Mouse (Mus musculus) hindbrain, embryonic 14.5 days (tissue): ENCODE measurements around the gene Cflar. TPM values are rescaled to one million over a fixed set of nuclear protein-coding genes. Genes with fewer than 3 reads are reported as not detected.
A peak's percentile ranks its signal among the peaks of the same experiment; 100 is the strongest.
"Not testable (repeated sequence)": the region's sequence is repeated elsewhere in the genome, so short reads cannot be mapped to it uniquely, and the experiment has no call there.

ENCODE experiments used
- ATAC-seq: fragments of 200-750 bp; cut with Nextera tagmentation; 2 replicates; pipeline ENCODE4 v1.8.0; 2017; ENCODE audit warnings: moderate number of reproducible peaks, mild to moderate bottlenecking, moderate TSS enrichment, moderate library complexity; ENCODE audit not compliant: low FRiP score
- DNase-seq: peaks from one replicate; pipeline ENCODE4 v3.0.0-alpha.2; 2015; ENCODE audit warnings: low spot score
- H3K27ac ChIP-seq: fragments of 300-500 bp; sonication (generic); 2 replicates; pipeline ENCODE4 v1.5.1; 2014; ENCODE audit warnings: mild to moderate bottlenecking, moderate library complexity
- H3K27me3 ChIP-seq: fragments of 300-500 bp; sonication (generic); 2 replicates; pipeline ENCODE4 v1.6.1; 2014; ENCODE audit warnings: mild to moderate bottlenecking, low read length, mixed read lengths; ENCODE audit not compliant: control insufficient read depth, insufficient read depth
- H3K36me3 ChIP-seq: fragments of 300-500 bp; sonication (generic); replicated peaks from 2 replicates; pipeline ENCODE4 v1.6.1; 2014; ENCODE audit not compliant: control insufficient read depth, insufficient read depth
- H3K4me1 ChIP-seq: fragments of 300-500 bp; sonication (generic); replicated peaks from 2 replicates; pipeline ENCODE4 v1.6.1; 2014; ENCODE audit warnings: antibody characterized with exemption, low read length, mixed read lengths; ENCODE audit not compliant: control insufficient read depth, insufficient read depth
- H3K4me2 ChIP-seq: fragments of 300-500 bp; sonication (generic); replicated peaks from 2 replicates; pipeline ENCODE4 v1.6.1; 2014; ENCODE audit warnings: mild to moderate bottlenecking, moderate library complexity
- H3K4me3 ChIP-seq: fragments of 300-500 bp; sonication (generic); replicated peaks from 2 replicates; pipeline ENCODE4 v1.5.1; 2014; ENCODE audit warnings: mild to moderate bottlenecking, low read length
- H3K9ac ChIP-seq: fragments of 300-500 bp; sonication (generic); 2 replicates; pipeline ENCODE4 v1.6.1; 2014
- H3K9me3 ChIP-seq: fragments of 300-500 bp; sonication (generic); 2 replicates; pipeline ENCODE4 v1.6.1; 2016; ENCODE audit warnings: low read length; ENCODE audit not compliant: control insufficient read depth
- WGBS: fragments of 180-500 bp; shearing (Covaris S2); extraction: QIAGEN DNeasy Blood & Tissue Kit; methylation state at CpG from one replicate; pipeline ENCODE4 v1.1.7; 2014; 5-methylcytosine and 5-hydroxymethylcytosine counted together
- polyA plus RNA-seq: library from polyadenylated mRNA; unstranded; fragments of >200 nt; fragmentation: Nextera tagmentation; extraction: Ambion mirVana; gene quantifications from 2 replicates; pipeline ENCODE4 v1.2.1, GENCODE M21; 2014

Gene Cflar
- polyA plus RNA-seq, 1 experiment from 2014 or later, result 18.7 TPM

DNA sequence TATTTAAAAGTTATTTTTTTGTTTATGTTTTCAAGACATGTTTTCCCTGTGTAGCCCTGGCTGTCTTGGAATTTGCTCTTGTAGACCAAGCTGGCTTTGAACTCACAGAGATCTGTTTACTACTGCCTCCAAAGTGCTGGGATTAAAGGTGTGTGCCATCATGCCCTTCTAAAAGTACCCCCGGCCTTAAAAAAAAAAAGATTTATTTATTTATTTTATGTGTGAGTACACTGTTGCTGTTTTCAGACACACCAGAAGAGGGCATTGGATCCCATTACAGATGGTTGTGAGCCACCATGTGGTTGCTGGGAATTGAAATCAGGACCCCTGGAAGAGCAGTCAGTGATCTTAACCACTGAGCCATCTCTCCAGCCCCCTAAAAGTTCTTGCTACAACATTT, 1.3 kb upstream of the Cflar start:
- not testable (repeated sequence) for ATAC-seq, H3K36me3 ChIP-seq, DNase-seq, H3K27me3 ChIP-seq, H3K4me2 ChIP-seq, H3K9ac ChIP-seq, H3K9me3 ChIP-seq, H3K4me3 ChIP-seq, H3K27ac ChIP-seq, H3K4me1 ChIP-seq
- WGBS, result 97% methylated on average over 1 of the region's 1 CpGs

GRCm38 (mm10) chr1:58710711-58711364, 470 bp upstream of the Cflar start:
- 55% methylated on average over 10 of the region's 10 CpGs for WGBS
- Histone ChIP-seq H3K4me2 (peak overlapping the region; percentile 73), H3K9ac (peak overlapping the region; percentile 81), H3K4me3 (peak overlapping the region; percentile 67), H3K27ac (peak overlapping the region; percentile 91), H3K36me3 (no peaks in the 10 kb centered on the region), H3K9me3 (no peaks in the 10 kb centered on the region), H3K4me1 (peaks cover 8% of the 10 kb centered on the region; the same call in 1 of the 2 replicates), H3K27me3 (no peaks in the 10 kb centered on the region)
- ATAC-seq (peak; percentile 28), DNase-seq (no peak)

DNA sequence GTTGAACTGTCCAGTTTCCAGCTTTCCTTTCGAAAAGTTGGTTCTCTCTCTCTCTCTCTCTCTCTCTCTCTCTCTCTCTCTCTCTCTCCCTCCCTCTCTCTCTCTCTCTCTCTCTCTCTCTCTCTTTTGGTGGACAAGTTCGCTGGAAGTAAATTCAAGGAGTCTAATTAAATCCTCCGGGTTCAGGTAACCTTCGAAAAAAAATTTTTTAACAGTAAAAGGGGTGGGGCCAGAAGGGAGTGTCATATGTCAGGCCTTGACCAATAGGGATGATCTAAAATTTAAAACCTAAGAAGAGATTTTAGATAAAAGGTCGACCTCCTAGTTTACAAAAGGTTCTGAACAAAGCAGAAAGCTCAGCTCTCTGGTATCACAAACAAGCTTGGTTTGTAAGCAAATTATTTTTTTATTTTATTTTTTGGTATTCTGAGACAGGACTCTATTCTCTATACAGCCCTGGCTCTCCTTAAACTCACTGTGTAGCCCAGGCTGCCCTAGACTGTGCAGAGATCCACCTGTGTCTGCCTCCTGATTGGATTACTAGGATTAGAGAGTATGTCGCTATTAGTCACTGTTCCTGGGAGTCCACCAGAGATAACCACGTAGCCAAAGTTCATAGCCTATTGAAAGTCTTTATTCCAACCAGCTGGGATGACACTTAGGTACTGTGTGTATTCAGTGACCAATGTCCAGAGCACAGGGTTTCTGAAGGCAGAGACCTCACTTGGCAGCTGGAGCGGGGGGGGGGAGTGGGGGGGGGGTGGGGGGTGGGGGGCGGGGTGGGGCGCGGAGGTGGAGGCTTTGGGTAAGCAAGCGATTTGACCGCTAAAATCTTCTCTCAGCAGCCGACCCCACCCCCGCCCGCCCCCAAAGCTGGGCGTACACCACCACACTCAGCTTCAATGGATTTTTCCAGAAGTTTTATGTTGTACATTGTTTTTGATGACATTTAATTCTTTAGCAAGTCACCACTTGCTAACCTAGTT, 1.1 kb downstream of the Cflar start:
- H3K9me3 ChIP-seq, result no peaks in the 10 kb centered on the region
- peaks cover 8% of the 10 kb centered on the region; the same call in 1 of the 2 replicates for H3K4me1 ChIP-seq
- peak overlapping the region; percentile 91 for H3K27ac ChIP-seq
- no peaks in the 10 kb centered on the region for H3K27me3 ChIP-seq
- DNase-seq (peak; percentile 35), ATAC-seq (peak; percentile 69)
- peak overlapping the region; percentile 73 for H3K4me2 ChIP-seq
- 4% methylated on average over 13 of the region's 17 CpGs for WGBS
- peak overlapping the region; percentile 81; the same call in 1 of the 2 replicates for H3K9ac ChIP-seq
- peak overlapping the region; percentile 67 for H3K4me3 ChIP-seq
- no peaks in the 10 kb centered on the region for H3K36me3 ChIP-seq

DNA sequence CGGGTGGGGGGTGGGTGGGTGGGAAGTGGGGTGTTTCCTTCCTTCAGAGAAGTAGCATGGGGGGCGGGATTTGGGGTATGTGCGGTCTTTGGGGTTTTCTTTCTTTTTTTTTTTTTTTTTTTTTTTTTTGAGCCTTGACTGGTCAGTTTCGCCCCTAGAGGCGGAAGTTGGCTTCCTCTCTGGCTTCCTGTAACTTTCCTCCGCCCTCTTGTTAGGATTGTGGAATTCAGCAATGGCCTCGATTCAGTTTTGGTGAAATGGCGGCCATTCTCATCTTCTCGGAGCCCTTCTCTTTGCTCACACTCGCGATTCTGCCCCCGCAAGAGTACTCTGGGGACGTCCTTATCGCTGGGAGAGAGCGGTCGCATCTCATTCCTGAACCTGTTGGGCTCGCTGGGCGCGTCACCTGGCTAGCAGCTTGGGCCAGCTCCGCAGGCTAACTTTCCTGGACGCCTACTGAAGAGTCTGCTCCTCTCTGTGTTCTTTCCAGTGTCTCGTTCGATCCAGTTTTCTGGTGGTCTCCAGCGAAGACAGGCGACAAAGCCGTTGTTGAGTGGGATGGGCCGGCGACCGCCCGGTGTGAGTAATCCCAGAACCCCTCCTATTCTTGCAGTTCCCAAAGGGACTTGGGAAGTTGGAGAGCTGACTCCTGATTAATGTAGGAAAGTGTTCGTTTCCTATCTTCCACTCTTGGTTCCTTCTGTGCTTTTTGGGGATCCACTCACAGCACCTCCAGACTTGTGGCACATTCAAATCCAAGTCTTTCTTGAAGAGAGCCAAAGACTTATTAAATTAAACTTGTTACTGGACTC, 2.0 kb downstream of the Cflar start:
- Histone ChIP-seq H3K9me3 (no peaks in the 10 kb centered on the region), H3K27ac (peak overlapping the region; percentile 73), H3K4me1 (peaks cover 8% of the 10 kb centered on the region; the same call in 1 of the 2 replicates), H3K4me3 (peak overlapping the region; percentile 44), H3K4me2 (peak overlapping the region; percentile 73), H3K9ac (peak overlapping the region; percentile 54), H3K27me3 (no peaks in the 10 kb centered on the region), H3K36me3 (no peaks in the 10 kb centered on the region)
- DNase-seq, result peak; percentile 30
- peak; percentile 12; the same call in 1 of the 2 replicates for ATAC-seq
- WGBS, result 5% methylated on average over 31 of the region's 31 CpGs

GRCm38 (mm10) chr1:58713893-58714231, 2.6 kb downstream of the Cflar start:
- WGBS, result 46% methylated on average over 4 of the region's 4 CpGs
- Histone ChIP-seq H3K36me3 (no peaks in the 10 kb centered on the region), H3K4me3 (peak overlapping the region; percentile 44), H3K27me3 (no peaks in the 10 kb centered on the region), H3K27ac (peak overlapping the region; percentile 73), H3K4me1 (peaks cover 8% of the 10 kb centered on the region; the same call in 1 of the 2 replicates), H3K9me3 (no peaks in the 10 kb centered on the region), H3K9ac (peak overlapping the region; percentile 54), H3K4me2 (peak overlapping the region; percentile 73)
- ATAC-seq (no peak), DNase-seq (peak; percentile 39)

- H3K27ac ChIP-seq, result no peak overlapping the region
- H3K4me2 ChIP-seq, result peak overlapping the region; percentile 73
- H3K36me3 ChIP-seq, result no peaks in the 10 kb centered on the region
- ATAC-seq, result no peak
- H3K4me3 ChIP-seq, result peak overlapping the region; percentile 44
- 74% methylated on average over 1 of the region's 1 CpGs for WGBS
- peak overlapping the region; percentile 54 for H3K9ac ChIP-seq
- H3K27me3 ChIP-seq, result no peaks in the 10 kb centered on the region
- peaks cover 8% of the 10 kb centered on the region; the same call in 1 of the 2 replicates for H3K4me1 ChIP-seq
- H3K9me3 ChIP-seq, result no peaks in the 10 kb centered on the region
- DNase-seq, result no peak
Measured at GRCm38 (mm10) chr1:58714361-58714760, 3.1 kb downstream of the Cflar start.

DNA sequence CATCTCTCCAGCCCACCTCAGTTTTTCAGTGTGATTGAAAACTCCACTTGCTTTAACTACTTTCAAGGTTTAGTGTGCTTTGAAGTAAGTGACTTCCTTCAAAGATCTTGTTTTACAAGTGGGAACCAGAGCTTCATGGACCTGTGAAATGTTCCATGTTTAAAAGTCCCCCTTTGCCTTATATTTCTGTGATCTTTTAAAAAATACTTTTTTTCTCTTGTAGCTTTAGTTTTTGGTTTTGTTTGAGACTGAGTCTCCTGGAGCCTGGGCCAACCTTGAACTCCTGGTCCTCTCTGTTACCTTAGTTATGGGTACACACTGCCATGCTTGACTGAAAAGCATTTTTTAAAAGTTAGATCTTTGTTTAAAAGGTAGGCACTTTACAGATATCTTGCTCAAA, 4.2 kb downstream of the Cflar start:
- no peak overlapping the region for H3K4me3 ChIP-seq
- H3K4me2 ChIP-seq, result no peak overlapping the region
- ATAC-seq, result no peak
- peaks cover 8% of the 10 kb centered on the region; the same call in 1 of the 2 replicates for H3K4me1 ChIP-seq
- no peaks in the 10 kb centered on the region for H3K9me3 ChIP-seq
- H3K36me3 ChIP-seq, result no peaks in the 10 kb centered on the region
- no peak overlapping the region for H3K9ac ChIP-seq
- H3K27me3 ChIP-seq, result no peaks in the 10 kb centered on the region
- no peak for DNase-seq
- H3K27ac ChIP-seq, result no peak overlapping the region

GRCm38 (mm10) chr1:58716162-58716882, 5.0 kb downstream of the Cflar start:
- H3K36me3 ChIP-seq, result no peaks in the 10 kb centered on the region
- ATAC-seq (no peak), DNase-seq (no peak)
- H3K27me3 ChIP-seq, result no peaks in the 10 kb centered on the region
- H3K4me1 ChIP-seq, result peaks cover 8% of the 10 kb centered on the region; the same call in 1 of the 2 replicates
- H3K9me3 ChIP-seq, result no peaks in the 10 kb centered on the region
- no peak overlapping the region for H3K4me3 ChIP-seq
- no peak overlapping the region for H3K27ac ChIP-seq
- no peak overlapping the region for H3K4me2 ChIP-seq
- WGBS, result 63% methylated on average over 7 of the region's 7 CpGs
- no peak overlapping the region for H3K9ac ChIP-seq
